Mouse (Mus musculus) gastrocnemius, adult 18-20 months (tissue): ENCODE measurements at regions not wholly inside any gene's neighbourhood (a gene's known extent, or its start where the extent isn't known, plus 50 kb on each side); places are given as distances from the start of the nearest gene placed in this dataset.

Experiments
- DNase-seq: peaks from one replicate; pipeline ENCODE4 v3.0.0; 2021; ENCODE audit warnings: low spot score

DNA sequence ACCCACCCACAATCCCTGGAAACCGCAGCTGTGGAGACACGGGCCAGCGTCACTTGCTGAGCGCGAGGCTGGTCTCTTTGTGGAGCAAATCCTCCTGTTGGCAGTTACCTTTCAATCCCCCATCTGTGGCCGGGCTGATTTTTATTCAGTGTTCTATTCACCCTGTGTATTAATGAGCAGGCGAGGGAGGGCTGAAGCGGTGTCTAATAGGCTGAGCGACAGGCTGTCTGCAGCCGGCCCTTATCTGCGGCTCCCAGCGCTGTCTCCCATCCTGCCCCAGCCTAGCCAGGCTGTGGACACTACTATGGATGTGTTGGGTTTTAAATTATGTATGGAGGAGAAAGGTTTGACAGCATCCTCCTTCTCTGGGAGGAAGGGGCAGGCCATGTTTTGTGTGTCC lies 138.3 kb upstream of the Gm26897 start:
- no peak for DNase-seq

DNA sequence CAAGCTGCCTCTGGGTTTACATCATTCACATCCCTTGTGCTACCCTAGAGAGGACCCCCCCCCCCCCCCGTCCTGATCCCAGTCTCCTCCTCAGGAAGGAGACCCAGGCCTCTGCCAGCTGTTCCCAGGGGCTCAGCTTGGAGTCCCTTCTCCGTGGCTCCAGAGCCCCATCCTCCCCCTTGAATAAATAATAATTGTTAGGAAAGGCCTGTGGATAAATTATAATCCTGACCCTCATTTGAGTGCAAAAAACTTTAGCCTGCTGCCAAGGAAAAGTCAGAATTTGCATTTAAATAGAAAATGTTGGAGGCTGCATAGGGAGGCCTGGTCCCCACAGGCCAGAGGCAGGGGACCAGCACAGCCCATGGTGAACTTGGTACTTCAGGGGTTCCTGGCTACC lies 136.0 kb upstream of the Gm26897 start:
- no peak for DNase-seq

- peak; percentile 42 for DNase-seq
Measured at GRCm38 (mm10) chr5:111601711-111602521, 131.8 kb upstream of the Gm26897 start.

- DNase-seq: no peak
Measured at GRCm38 (mm10) chr5:111613687-111614086, 120.0 kb upstream of the Gm26897 start.

DNA sequence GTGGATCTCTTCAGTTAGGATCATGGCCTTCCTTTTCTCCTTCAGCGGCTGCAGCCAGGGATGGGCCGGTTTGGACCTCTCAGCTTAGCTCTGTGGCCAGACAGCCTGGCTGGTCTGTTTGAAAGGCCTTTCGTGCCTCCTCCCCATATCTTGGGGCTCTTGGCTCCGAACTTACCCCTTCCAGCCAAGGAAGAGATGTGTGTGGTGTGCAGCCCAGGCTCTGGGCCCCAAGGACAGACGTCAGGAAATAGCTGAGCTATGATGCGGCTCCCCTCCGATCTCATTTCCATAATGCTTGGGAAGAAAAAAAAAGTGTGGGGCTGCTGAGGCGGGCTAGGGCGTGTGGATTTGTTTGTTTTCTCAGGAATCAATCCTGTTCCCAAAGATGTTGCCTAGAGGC lies 113.8 kb upstream of the Gm26897 start:
- peak; percentile 89 for DNase-seq

DNA sequence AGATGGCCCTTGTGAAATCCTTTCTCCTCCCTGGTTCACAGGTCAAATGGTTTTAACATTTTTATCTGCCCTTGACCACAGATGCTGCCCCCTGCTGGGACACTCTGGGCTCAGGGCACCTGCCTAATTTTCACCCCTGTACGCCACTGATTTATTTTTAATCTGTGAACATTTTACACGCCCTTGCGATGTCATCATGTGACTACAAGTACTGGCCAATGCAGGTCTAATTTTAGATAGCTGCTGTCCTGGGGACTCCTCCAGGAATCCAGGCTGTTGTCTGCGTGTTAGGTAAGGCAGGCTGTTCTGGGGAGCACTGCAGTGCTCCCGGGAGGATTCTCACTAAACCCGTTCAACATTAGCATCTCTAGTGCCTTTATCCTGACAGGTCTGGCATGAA lies 113.1 kb upstream of the Gm26897 start:
- peak; percentile 90 for DNase-seq

DNA sequence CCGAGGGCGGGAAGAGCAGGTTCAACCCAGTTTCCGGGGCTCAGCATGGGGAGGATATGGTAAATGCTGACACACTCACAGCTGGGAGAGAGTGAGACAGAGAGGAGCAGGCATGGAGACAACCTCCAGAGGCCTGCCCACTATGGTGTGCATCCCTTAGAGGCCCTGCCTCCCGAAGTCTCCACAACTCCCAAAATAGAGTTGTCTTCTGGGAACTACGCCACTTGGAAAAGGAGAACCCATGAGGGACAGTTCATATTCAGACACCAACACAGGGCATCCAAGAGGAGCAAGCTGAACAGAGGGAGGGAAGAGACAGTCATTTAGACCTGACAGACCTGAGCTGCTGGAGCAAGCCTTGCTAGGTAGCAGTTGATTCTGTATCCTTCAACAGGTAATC lies 111.2 kb upstream of the Gm26897 start:
- DNase-seq: peak; percentile 80

DNA sequence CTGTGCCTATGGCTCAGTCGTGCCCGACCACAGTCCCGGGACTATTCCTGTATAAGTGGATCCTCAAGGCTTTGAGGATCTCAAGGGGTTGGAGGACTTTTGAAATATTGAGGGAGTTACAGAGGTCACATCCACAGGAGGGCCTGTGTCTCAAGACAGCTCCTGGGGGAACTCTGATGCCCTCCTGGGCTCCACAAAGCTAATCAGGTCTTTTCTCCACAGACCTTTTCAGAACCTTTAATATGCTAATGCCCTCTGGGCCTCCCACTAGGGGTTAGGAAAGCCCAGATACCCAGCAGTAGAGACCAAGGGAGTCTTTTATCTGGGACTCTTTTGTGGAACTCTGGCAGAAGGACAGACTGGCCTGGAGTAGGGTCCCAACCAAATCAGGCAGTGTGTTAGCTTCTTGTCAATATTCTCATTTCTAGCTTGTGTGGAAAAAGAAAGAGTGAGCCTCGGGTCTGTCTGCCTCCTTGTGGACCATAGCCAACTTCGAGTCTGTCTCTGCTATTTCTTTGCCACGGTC lies 107.4 kb upstream of the Gm26897 start:
- DNase-seq: no peak

- no peak for DNase-seq
Measured at GRCm38 (mm10) chr5:111630313-111630844, 103.3 kb upstream of the Gm26897 start.

- no peak for DNase-seq
Measured at GRCm38 (mm10) chr5:111631572-111632161, 102.1 kb upstream of the Gm26897 start.

DNA sequence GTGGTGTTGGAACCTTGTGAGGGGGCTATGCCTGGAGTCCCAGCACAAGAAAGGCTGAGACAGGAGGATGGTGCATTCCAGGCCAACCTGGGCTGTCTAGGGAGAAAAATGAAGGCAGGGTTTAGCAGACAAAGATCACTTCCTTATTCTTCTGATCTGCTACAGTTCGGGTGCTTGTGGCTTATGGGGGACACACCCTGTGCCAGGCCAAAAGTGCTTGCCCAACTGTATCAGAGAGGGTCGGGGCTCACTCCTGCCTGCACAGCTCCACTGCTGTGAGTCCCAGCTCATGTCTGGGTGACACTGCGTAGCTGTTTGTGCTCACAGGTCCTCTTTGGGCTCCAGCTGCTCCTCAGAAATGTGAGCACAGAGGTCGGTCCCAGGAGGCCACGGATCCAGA lies 98.6 kb upstream of the Gm26897 start:
- no peak for DNase-seq

DNA sequence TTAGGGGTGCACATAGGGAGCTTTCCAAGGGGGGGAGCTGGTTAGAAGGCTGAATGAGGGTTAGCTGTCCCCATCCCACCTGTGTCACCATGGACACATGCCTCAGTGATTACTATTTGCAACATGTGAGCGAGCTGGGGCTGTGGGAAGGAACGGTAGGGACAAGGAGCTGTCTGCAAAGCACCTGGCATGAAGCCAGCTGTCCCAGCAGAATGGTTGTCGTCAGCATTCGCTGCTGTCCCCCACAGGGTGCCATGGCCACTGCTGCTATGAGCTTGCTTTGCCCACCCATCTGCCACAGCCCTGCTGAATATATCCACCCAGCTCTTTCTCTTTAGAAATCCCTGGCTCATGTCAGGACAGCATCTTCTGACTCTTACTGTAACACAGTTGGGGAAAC lies 96.8 kb upstream of the Gm26897 start:
- no peak for DNase-seq

GRCm38 (mm10) chr5:111638306-111638705 lies 95.4 kb upstream of the Gm26897 start:
- no peak for DNase-seq

- no peak for DNase-seq
Measured at GRCm38 (mm10) chr5:111639476-111640287, 94.0 kb upstream of the Gm26897 start.

GRCm38 (mm10) chr5:111640976-111641375 lies 92.7 kb upstream of the Gm26897 start:
- no peak for DNase-seq

DNA sequence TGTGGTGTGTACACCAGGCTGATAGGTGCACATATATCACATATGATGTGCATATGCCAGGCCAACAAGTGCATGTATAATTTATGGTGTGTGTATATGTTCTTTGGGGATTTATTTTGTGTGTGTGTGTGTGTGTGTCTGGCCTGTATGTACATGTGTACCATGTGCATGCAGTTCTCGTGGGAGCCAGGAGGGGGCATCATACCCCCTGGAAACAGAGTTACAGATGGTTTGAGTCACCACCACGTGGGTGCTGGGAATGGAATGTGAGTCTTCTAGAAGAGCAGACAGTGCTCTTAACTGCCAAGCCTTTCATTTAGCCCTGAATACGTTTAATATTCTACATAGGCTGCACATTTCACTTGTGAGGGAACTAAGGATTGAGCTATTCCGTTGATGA lies 92.0 kb upstream of the Gm26897 start:
- no peak for DNase-seq

GRCm38 (mm10) chr5:111644142-111644541 lies 89.6 kb upstream of the Gm26897 start:
- no peak for DNase-seq

GRCm38 (mm10) chr5:111644788-111645187 lies 88.9 kb upstream of the Gm26897 start:
- DNase-seq: no peak

DNA sequence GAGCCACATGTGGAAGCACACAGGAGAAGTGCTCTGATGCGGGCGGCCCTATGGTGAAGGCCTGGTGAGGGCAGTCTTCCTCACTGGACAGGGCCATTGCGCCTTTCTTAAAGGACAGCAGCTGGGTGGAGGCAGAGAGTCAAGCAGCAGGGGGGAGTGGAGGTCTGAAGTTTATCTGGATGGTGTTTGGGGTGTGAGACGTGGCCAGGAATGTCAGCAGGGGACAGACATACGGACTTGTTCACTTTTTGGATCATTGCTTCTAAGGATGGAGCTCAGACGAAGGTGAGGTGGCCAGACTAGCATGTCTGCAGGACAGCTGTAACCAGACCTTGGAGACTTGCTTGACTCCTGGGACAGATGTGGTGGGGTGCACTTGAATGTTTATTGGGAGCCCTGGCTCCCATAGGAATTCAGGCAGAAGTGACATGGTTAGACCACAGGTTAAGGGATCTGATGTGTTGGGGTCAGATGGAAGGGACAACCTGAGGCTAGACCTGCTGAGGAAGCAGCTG lies 86.0 kb upstream of the Gm26897 start:
- no peak for DNase-seq

DNA sequence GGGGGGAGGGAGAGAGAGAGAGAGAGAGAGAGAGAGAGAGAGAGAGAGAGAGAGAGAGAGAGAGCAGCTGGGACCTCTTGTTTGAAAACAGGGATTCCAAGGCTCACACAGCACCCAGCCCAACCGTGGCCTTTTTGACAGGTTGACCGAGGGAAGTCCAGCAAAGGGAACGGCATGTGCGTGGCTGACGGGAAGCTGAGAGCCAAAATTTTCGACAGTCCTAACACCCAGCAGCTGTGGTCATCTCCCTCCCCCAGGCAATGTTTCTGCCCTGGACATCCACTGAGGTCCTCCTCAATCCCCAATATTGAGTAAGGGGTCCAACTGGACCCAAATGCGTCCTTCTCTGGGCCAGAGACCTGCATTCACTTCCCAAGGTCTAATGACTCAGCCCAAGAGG lies 85.2 kb upstream of the Gm26897 start:
- no peak for DNase-seq

- peak; percentile 51 for DNase-seq
Measured at GRCm38 (mm10) chr5:111649012-111649411, 84.7 kb upstream of the Gm26897 start.

DNA sequence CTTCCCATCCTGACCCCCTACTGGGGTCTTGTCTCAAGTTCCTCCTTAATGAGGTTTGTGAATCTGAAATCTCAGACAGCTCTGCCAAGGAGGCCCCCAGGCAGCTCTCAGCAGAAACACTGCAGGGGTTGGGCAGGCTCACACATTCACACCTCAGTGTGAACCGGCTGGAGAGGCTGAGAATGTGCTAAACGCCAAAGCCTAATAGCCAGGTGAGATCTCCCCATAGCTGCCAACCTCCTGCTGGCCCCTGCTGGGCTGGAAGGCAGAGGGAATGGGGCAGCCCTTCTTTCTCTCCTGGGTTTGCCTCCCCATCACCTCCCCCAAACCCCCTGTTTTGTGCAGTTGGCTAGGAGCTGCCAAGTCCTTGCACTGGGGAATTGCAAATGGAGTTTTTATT lies 81.3 kb upstream of the Gm26897 start:
- no peak for DNase-seq
